Mouse (Mus musculus) hindbrain, embryonic 15.5 days (tissue): ENCODE results near the gene Zfp408. TPM values are rescaled to one million over a fixed set of nuclear protein-coding genes. Genes with fewer than 3 reads are reported as not detected.

Experiments used
- ATAC-seq: fragments of 200-750 bp; cut with Nextera tagmentation; 2 replicates; pipeline ENCODE4 v1.8.0; 2017; ENCODE audit warnings: low read depth, moderate number of reproducible peaks, moderate TSS enrichment; ENCODE audit not compliant: low FRiP score
- H3K27ac ChIP-seq: fragments of 300-500 bp; sonication (generic); replicated peaks from 2 replicates; pipeline ENCODE4 v1.5.1; 2015; ENCODE audit warnings: mild to moderate bottlenecking, inconsistent platforms
- H3K27me3 ChIP-seq: fragments of 300-500 bp; sonication (generic); 2 replicates; pipeline ENCODE4 v1.6.1; 2015; ENCODE audit warnings: control low read depth, inconsistent platforms
- H3K36me3 ChIP-seq: fragments of 300-500 bp; sonication (generic); 2 replicates; pipeline ENCODE4 v1.6.1; 2015; ENCODE audit warnings: control low read depth, inconsistent platforms
- H3K4me1 ChIP-seq: fragments of 300-500 bp; sonication (generic); replicated peaks from 2 replicates; pipeline ENCODE4 v1.6.1; 2015; ENCODE audit warnings: control low read depth, inconsistent platforms
- H3K4me2 ChIP-seq: fragments of 300-500 bp; sonication (generic); 2 replicates; pipeline ENCODE4 v1.6.1; 2015; ENCODE audit warnings: moderate library complexity, mild to moderate bottlenecking, inconsistent platforms
- H3K4me3 ChIP-seq: fragments of 300-500 bp; sonication (generic); 2 replicates; pipeline ENCODE4 v1.5.1; 2015; ENCODE audit warnings: mild to moderate bottlenecking, inconsistent platforms
- H3K9ac ChIP-seq: fragments of 300-500 bp; sonication (generic); 2 replicates; pipeline ENCODE4 v1.6.1; 2015; ENCODE audit warnings: inconsistent platforms
- H3K9me3 ChIP-seq: fragments of 300-500 bp; sonication (generic); 2 replicates; pipeline ENCODE4 v1.6.1; 2016; ENCODE audit warnings: control low read depth, inconsistent platforms
- WGBS: fragments of 180-500 bp; shearing (Covaris S2); methylation state at CpG from one replicate; pipeline ENCODE4 v1.1.7; 2015; 5-methylcytosine and 5-hydroxymethylcytosine counted together
- polyA plus RNA-seq: library from polyadenylated mRNA; unstranded; fragments of >200 nt; fragmentation: Nextera tagmentation; extraction: Ambion mirVana; gene quantifications from 2 replicates; pipeline ENCODE4 v1.2.1, GENCODE M21; 2015

Zfp408 gene
- polyA plus RNA-seq, 1 experiment from 2014 or later = 13.4 TPM

DNA sequence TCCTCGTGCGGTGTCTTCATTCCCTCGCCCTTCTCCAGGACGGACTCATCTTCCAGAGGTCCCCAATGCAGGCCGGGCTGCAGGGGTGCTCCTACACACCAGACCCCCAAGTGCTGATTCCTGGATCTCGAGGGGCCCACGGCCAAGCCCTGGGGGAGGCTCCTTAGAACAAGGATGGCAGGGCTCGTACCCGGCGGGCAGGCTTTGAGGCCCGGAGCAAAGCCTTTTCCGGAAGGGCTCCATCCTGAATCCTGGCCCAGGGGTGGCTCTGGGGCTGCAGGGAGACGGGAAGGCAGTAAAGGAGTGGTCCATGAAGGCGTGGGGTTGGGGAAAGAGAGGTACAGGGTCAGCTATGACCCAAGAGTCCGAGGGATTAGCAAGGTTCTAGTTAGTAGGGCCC, 439 bp downstream of the Zfp408 start:
- Histone ChIP-seq H3K27ac (peak overlapping the region; percentile 90), H3K4me3 (peak overlapping the region; percentile 91), H3K4me1 (peaks cover 36% of the 10 kb centered on the region), H3K36me3 (peaks cover 45% of the 10 kb centered on the region), H3K9me3 (no peaks in the 10 kb centered on the region), H3K4me2 (peak overlapping the region; percentile 98), H3K9ac (peak overlapping the region; percentile 94), H3K27me3 (no peaks in the 10 kb centered on the region)
- 3% methylated on average over 15 of the region's 15 CpGs for WGBS
- no peak for ATAC-seq

DNA sequence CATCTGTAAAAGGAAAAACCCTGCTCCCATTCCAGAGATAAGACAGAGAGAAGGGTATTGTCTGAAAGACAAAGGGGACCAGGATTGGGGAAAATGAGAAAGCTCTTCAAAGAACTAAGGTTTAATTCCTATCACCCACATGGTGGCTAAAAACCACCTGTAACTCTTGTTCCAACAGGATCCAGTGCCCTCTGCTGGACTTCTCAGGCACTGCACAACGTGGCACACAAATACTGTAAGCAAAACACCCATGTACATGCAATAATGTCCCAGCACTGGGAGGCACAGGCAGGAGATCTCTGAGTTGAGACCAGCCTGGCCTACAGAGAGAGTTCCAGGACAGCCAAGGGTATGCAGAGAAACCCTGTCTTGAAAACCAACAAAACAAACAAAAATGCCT, 2.9 kb downstream of the Zfp408 start:
- ATAC-seq = no peak
- Histone ChIP-seq H3K9me3 (no peaks in the 10 kb centered on the region), H3K4me2 (no peak overlapping the region), H3K36me3 (peaks cover 43% of the 10 kb centered on the region), H3K27ac (no peak overlapping the region), H3K4me1 (peaks cover 22% of the 10 kb centered on the region), H3K4me3 (no peak overlapping the region), H3K27me3 (no peaks in the 10 kb centered on the region), H3K9ac (no peak overlapping the region)
- WGBS = 19% methylated on average over 1 of the region's 1 CpGs

- peaks cover 13% of the 10 kb centered on the region for H3K4me1 ChIP-seq
- no peak overlapping the region for H3K27ac ChIP-seq
- no peak for ATAC-seq
- no peak overlapping the region for H3K4me3 ChIP-seq
- WGBS = 94% methylated on average over 11 of the region's 11 CpGs
- no peaks in the 10 kb centered on the region for H3K27me3 ChIP-seq
- no peak overlapping the region for H3K4me2 ChIP-seq
- H3K9ac ChIP-seq = no peak overlapping the region
- H3K9me3 ChIP-seq = no peaks in the 10 kb centered on the region
- peaks cover 43% of the 10 kb centered on the region for H3K36me3 ChIP-seq
Observed at GRCm38 (mm10) chr2:91645811-91646210, 3.8 kb downstream of the Zfp408 start.

DNA sequence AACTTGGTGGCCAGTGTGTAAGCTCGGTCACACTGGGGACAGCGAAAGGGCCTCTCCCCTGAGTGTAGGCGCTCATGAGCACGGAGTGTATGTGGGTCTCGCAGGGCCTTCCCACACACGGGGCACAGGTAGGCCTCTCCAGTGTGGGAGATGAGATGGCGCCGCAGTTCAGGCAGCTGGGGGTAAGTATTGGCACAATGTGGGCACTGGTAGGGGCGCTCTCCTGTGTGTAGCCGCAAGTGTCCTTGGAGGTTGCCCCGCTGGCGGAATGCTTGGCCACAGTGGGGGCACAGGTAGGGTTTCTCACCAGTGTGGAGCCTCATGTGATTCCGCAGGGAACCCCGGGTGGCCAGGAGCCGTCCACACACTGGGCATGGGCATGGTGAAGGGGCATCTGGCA, 4.2 kb downstream of the Zfp408 start:
- peaks cover 9% of the 10 kb centered on the region for H3K4me1 ChIP-seq
- no peak for ATAC-seq
- H3K4me2 ChIP-seq = no peak overlapping the region
- H3K27ac ChIP-seq = no peak overlapping the region
- H3K27me3 ChIP-seq = no peaks in the 10 kb centered on the region
- no peak overlapping the region for H3K4me3 ChIP-seq
- H3K36me3 ChIP-seq = peaks cover 43% of the 10 kb centered on the region
- H3K9ac ChIP-seq = no peak overlapping the region
- 98% methylated on average over 15 of the region's 15 CpGs for WGBS
- H3K9me3 ChIP-seq = no peaks in the 10 kb centered on the region

DNA sequence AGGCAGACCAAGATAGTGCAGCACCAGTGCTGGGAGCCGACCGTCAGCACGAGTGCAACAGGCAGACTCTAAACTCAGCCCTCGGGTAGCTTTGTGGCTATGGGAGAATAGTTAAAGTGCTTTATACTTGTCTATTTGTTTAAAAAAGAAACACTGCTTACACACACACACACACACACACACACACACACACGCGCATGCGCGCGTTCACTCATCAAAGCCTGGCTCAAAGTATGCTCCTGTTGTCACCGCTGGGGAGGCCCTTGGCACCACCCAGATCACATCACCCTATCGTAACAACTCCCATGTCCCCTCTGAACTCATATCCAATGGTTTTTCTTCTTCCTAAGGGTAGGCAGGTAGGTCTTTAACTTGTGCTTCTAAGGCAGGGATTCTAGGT, 5.6 kb downstream of the Zfp408 start:
- 95% methylated on average over 11 of the region's 11 CpGs for WGBS
- Histone ChIP-seq H3K9ac (no peak overlapping the region), H3K27me3 (no peaks in the 10 kb centered on the region), H3K4me2 (no peak overlapping the region), H3K36me3 (peaks cover 43% of the 10 kb centered on the region), H3K4me3 (no peak overlapping the region), H3K27ac (no peak overlapping the region), H3K4me1 (peaks cover 8% of the 10 kb centered on the region), H3K9me3 (no peaks in the 10 kb centered on the region)
- ATAC-seq = no peak

- Histone ChIP-seq H3K27me3 (no peaks in the 10 kb centered on the region), H3K36me3 (peaks cover 43% of the 10 kb centered on the region), H3K9me3 (no peaks in the 10 kb centered on the region), H3K4me1 (no peaks in the 10 kb centered on the region), H3K27ac (no peak overlapping the region), H3K4me2 (no peak overlapping the region), H3K4me3 (no peak overlapping the region), H3K9ac (no peak overlapping the region)
- WGBS = 90% methylated on average over 2 of the region's 2 CpGs
- no peak for ATAC-seq
Observed at GRCm38 (mm10) chr2:91642825-91643415, 6.7 kb downstream of the Zfp408 start.

DNA sequence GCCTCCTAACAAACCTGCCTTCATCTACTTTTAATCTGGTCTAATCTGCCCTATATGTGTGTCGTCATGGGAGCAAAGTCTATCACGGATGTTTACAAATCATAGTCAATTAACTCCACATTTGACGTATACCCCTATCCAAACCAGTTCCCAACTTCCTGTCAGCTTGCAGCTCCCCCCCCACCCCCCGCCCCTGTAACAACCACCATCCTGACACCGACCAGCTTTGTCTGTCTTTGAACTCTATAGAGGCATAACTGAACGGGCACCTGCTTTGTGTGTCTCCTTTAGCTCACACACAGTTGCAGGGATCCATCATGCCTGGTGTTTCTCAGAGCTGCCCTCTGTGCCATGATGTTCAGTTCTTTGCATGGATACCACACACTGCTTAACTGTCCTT, 10.7 kb downstream of the Zfp408 start:
- Histone ChIP-seq H3K27ac (no peak overlapping the region), H3K9me3 (no peaks in the 10 kb centered on the region), H3K4me1 (no peaks in the 10 kb centered on the region), H3K4me3 (no peak overlapping the region), H3K27me3 (no peaks in the 10 kb centered on the region), H3K4me2 (no peak overlapping the region), H3K9ac (no peak overlapping the region), H3K36me3 (peaks cover 4% of the 10 kb centered on the region)
- no peak for ATAC-seq
- WGBS = 87% methylated on average over 6 of the region's 6 CpGs

DNA sequence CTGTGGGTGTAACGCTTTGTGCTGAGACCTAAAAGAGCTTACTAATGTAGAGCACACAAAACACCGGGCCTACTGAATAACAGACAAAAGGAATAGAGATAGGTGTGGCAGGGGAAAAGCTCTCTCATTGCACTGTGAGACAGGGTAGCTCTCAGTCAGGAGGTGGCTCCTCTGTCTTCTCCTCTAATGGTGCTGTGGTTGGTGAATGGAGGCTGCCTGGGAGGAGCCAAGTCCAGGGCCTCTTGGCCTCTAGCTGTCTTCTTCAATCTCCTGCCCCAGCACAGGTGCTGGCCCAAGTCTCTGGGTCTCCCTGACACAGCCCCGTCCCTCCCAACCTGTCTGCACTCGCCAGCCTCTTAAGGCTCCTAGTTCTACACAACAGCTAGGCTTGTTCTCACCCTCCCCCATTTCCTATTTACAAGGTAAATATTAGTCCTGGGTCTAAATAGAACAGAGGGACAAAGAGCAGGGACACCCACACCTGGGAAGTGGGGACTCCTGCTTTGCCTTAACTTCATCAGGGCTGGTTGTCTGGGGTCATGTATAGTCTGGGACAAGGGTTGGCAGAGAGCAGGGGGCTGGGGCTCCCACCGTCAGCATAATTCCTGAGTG, 12.8 kb downstream of the Zfp408 start:
- H3K9me3 ChIP-seq = no peaks in the 10 kb centered on the region
- no peaks in the 10 kb centered on the region for H3K4me1 ChIP-seq
- no peaks in the 10 kb centered on the region for H3K36me3 ChIP-seq
- H3K27me3 ChIP-seq = no peaks in the 10 kb centered on the region
- H3K9ac ChIP-seq = no peak overlapping the region
- no peak overlapping the region for H3K4me3 ChIP-seq
- ATAC-seq = no peak
- H3K27ac ChIP-seq = no peak overlapping the region
- no peak overlapping the region for H3K4me2 ChIP-seq
- 89% methylated on average over 5 of the region's 5 CpGs for WGBS

DNA sequence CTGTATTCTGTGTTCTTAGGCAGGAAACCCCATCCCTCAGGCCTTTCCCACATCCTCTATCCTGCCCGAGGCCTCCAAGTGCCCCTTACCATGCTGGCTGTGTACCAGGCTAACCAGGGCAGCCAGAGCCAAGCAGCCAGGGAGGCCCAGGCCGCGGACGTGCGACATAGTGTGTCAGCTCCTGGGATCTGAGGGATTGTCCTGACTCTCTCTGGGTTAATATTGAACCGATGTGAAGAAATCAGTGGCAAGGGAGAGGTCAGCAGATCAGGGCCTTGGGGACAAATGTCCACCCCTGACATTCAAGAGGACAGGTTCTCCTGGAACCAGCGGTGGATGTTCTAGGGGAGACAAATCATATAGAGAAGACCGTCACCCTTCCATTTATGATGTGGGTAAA, 13.4 kb downstream of the Zfp408 start, which contains the start of gene F2:
TSS of gene F2 (minus strand) at position 186 of the 400 bp plus-strand sequence.
- H3K4me2 ChIP-seq = no peak within 1 kb of the TSS
- H3K9me3 ChIP-seq = no peaks in the 10 kb centered on the region
- 90% methylated on average over 8 of the region's 8 CpGs for WGBS
- H3K27ac ChIP-seq = no peak within 1 kb of the TSS
- no peak for ATAC-seq
- no peaks in the 10 kb centered on the region for H3K27me3 ChIP-seq
- no peaks in the 10 kb centered on the region for H3K36me3 ChIP-seq
- H3K4me1 ChIP-seq = no peaks in the 10 kb centered on the region
- H3K9ac ChIP-seq = no peak within 1 kb of the TSS
- no peak within 1 kb of the TSS for H3K4me3 ChIP-seq

DNA sequence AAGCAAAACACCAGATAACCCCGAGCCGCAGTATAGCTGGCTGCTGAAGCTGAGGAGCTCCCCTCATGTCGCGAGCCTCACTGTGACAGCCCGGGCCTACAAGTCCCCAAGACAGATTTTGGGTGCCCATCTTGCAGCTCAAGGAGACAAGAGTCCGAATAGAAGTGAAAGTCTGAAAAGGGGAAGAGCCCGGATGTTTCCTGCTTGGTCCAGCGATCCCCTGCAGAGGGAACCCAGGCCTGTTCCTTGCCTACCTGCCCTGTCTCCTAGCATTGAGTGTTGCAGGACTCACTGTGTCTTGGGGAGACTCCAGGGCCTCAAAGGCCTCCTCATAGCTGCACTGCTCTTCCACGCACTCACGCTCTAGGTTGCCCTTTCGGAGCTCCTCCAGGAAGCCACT, 14.1 kb downstream of the Zfp408 start:
- Histone ChIP-seq H3K36me3 (no peaks in the 10 kb centered on the region), H3K27ac (no peak overlapping the region), H3K4me2 (no peak overlapping the region), H3K9ac (no peak overlapping the region), H3K27me3 (no peaks in the 10 kb centered on the region), H3K4me1 (no peaks in the 10 kb centered on the region), H3K4me3 (no peak overlapping the region), H3K9me3 (no peaks in the 10 kb centered on the region)
- 91% methylated on average over 11 of the region's 11 CpGs for WGBS
- ATAC-seq = no peak

GRCm38 (mm10) chr2:91634841-91635240, 14.8 kb downstream of the Zfp408 start:
- H3K4me2 ChIP-seq = no peak overlapping the region
- no peak overlapping the region for H3K27ac ChIP-seq
- no peak overlapping the region for H3K9ac ChIP-seq
- H3K9me3 ChIP-seq = no peaks in the 10 kb centered on the region
- ATAC-seq = no peak
- H3K36me3 ChIP-seq = no peaks in the 10 kb centered on the region
- no peaks in the 10 kb centered on the region for H3K4me1 ChIP-seq
- WGBS = 86% methylated on average over 9 of the region's 9 CpGs
- no peak overlapping the region for H3K4me3 ChIP-seq
- H3K27me3 ChIP-seq = no peaks in the 10 kb centered on the region

DNA sequence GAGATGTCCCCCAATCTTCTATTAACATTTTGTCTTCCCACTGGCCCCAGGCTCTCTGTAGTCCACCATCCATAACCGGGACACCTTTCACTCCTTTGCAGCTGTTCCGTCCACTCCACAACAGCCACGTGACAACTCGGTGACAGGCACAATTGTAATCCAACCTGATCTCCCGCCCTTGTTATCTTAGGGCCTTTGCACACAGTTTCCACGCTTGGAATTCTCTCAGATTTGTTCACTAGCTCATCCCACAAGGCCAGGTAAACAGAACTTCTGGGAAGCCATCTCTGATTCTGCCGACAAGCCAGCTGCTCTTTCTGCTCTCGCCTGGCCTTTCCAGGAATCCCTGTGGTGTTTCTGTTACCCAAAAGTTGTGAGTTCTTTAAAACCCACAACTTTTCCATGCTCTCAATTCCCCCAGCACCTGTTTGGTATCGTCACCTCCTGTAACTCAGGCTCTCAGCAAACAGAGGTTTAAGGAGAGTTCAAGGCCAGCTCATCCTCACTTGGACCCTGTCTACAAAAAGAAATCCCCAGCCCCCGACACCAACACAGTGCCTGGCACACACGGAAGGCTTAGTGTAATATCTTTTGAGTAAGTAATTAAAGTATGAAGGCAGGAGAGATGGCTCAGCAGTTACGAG, 16.1 kb downstream of the Zfp408 start:
- Histone ChIP-seq H3K27ac (no peak overlapping the region), H3K9me3 (no peaks in the 10 kb centered on the region), H3K27me3 (no peaks in the 10 kb centered on the region), H3K4me3 (no peak overlapping the region), H3K4me1 (no peaks in the 10 kb centered on the region), H3K36me3 (no peaks in the 10 kb centered on the region), H3K4me2 (no peak overlapping the region), H3K9ac (no peak overlapping the region)
- no peak for ATAC-seq
- 85% methylated on average over 12 of the region's 12 CpGs for WGBS
